Mouse (Mus musculus): Measurements from ENCODE around the gene Syt12. TPM values are rescaled to one million over a fixed set of nuclear protein-coding genes. Genes with fewer than 3 reads are reported as not detected.
A peak's percentile ranks its signal among the peaks of the same experiment; 100 is the strongest.

Gene Syt12
- polyA plus RNA-seq, 1 experiment from 2014 or later, result 1.8 TPM

DNA sequence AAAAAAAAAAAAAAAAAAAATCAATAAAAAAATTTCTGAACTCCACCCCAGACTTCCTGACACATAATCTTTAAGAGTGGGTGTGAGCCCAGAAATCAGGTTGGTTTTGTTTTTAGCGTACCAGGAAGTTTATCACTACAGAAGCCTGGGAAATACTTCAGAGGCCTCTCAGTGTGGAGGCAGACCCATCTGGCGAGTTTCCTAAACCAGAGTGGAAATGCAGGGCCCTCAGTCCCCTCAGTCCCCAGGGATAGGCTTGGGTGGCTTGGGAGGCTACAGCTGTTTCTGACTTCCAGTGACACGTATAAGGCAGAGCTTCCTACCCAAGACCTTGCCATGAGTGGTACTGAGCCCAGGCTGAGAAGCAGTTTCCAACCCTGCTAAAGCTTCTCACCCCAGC lies 30.5 kb upstream of the Syt12 start:
- Histone ChIP-seq H3K4me2 (ENCODE audit: low read length) (no peak overlapping the region), H3K27ac (ENCODE audit: low read length) (no peak overlapping the region), H3K9ac (replicated peaks; ENCODE audit: low read depth, low read length) (no peak overlapping the region), H3K4me3 (replicated peaks; ENCODE audit: low read length) (no peak overlapping the region), H3K36me3 (ENCODE audit: control insufficient read depth, insufficient read depth) (no peaks in the 10 kb centered on the region), H3K27me3 (replicated peaks; ENCODE audit: control insufficient read depth, insufficient read depth, low read length) (no peaks in the 10 kb centered on the region), H3K9me3 (ENCODE audit: control insufficient read depth, low read length) (no peaks in the 10 kb centered on the region), H3K4me1 (replicated peaks; ENCODE audit: control insufficient read depth, insufficient read depth, low read length) (peaks cover 8% of the 10 kb centered on the region)
- ATAC-seq, result no peak
- 81% methylated on average over 3 of the region's 3 CpGs for WGBS

DNA sequence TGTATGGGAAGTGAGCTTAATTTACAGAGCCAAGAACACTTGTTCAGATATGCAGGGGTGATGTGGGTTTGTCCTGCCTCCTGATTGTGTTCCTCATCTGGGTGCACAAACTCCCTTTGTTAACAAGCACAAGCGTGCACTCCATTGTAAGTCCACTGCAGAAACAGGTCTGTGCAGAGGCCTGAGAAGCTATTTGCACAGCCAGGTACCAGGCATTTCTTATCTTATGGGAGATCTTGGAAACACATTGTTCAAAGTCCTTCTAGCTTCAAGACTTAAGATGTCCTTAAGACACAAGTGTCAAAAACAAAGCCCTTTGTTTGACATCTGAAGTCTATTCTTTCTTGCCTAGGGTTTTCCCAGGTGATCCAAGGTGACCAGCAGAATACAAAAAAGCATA lies 27.6 kb upstream of the Syt12 start:
- Histone ChIP-seq H3K9ac (replicated peaks; ENCODE audit: low read depth, low read length) (no peak overlapping the region), H3K9me3 (ENCODE audit: control insufficient read depth, low read length) (no peaks in the 10 kb centered on the region), H3K4me1 (replicated peaks; ENCODE audit: control insufficient read depth, insufficient read depth, low read length) (peaks cover 3% of the 10 kb centered on the region), H3K36me3 (ENCODE audit: control insufficient read depth, insufficient read depth) (no peaks in the 10 kb centered on the region), H3K4me3 (replicated peaks; ENCODE audit: low read length) (no peak overlapping the region), H3K4me2 (ENCODE audit: low read length) (no peak overlapping the region), H3K27ac (ENCODE audit: low read length) (no peak overlapping the region), H3K27me3 (replicated peaks; ENCODE audit: control insufficient read depth, insufficient read depth, low read length) (no peaks in the 10 kb centered on the region)
- 95% methylated on average over 1 of the region's 1 CpGs for WGBS
- ATAC-seq, result no peak

DNA sequence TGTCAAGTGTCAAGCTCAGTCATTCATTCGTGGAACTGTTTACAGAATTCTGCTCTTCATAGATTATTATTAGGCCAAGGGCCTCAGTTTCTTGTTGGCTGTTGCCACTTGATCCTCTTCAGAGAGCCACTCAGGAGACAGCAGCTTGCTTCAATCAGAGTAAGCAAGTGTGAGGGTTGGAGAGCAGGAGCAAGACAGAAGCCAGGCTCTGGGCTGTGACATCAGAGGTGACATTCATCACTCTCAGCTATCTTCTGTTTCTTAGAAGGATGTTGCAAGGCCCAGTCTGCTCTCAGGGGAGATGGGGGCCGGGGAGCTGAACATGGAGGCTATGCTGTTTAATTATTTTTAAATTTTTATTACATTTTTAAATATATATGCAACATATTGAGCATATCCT lies 25.5 kb upstream of the Syt12 start:
- H3K27me3 ChIP-seq (replicated peaks; ENCODE audit: control insufficient read depth, insufficient read depth, low read length), result no peaks in the 10 kb centered on the region
- H3K27ac ChIP-seq (ENCODE audit: low read length), result no peak overlapping the region
- no peaks in the 10 kb centered on the region for H3K36me3 ChIP-seq (ENCODE audit: control insufficient read depth, insufficient read depth)
- 80% methylated on average over 2 of the region's 2 CpGs for WGBS
- no peak overlapping the region for H3K4me2 ChIP-seq (ENCODE audit: low read length)
- no peak overlapping the region for H3K4me3 ChIP-seq (replicated peaks; ENCODE audit: low read length)
- peaks cover 2% of the 10 kb centered on the region for H3K4me1 ChIP-seq (replicated peaks; ENCODE audit: control insufficient read depth, insufficient read depth, low read length)
- no peak for ATAC-seq
- H3K9me3 ChIP-seq (ENCODE audit: control insufficient read depth, low read length), result no peaks in the 10 kb centered on the region
- no peak overlapping the region for H3K9ac ChIP-seq (replicated peaks; ENCODE audit: low read depth, low read length)

- no peak for ATAC-seq
- WGBS, result 49% methylated on average over 16 of the region's 16 CpGs
- no peak within 1 kb of the TSS for H3K27ac ChIP-seq (ENCODE audit: low read length)
- H3K4me1 ChIP-seq (replicated peaks; ENCODE audit: control insufficient read depth, insufficient read depth, low read length), result peaks cover 4% of the 10 kb centered on the region
- H3K4me3 ChIP-seq (replicated peaks; ENCODE audit: low read length), result no peak within 1 kb of the TSS
- no peaks in the 10 kb centered on the region for H3K27me3 ChIP-seq (replicated peaks; ENCODE audit: control insufficient read depth, insufficient read depth, low read length)
- H3K9me3 ChIP-seq (ENCODE audit: control insufficient read depth, low read length), result no peaks in the 10 kb centered on the region
- H3K9ac ChIP-seq (replicated peaks; ENCODE audit: low read depth, low read length), result 0 out of 2 replicates have a peak within 1 kb of the TSS, but pooled peaks have one; percentile 22
- no peak within 1 kb of the TSS for H3K4me2 ChIP-seq (ENCODE audit: low read length)
- no peaks in the 10 kb centered on the region for H3K36me3 ChIP-seq (ENCODE audit: control insufficient read depth, insufficient read depth)
Observed at GRCm38 (mm10) chr19:4498062-4498933, 21.1 kb upstream of the Syt12 start, which contains the start of gene 2010003K11Rik. Gene 2010003K11Rik (minus strand): TSS chr19:4498583.

- 5% methylated on average over 4 of the region's 4 CpGs for WGBS
- H3K27ac ChIP-seq (ENCODE audit: low read length), result no peak overlapping the region
- H3K4me3 ChIP-seq (replicated peaks; ENCODE audit: low read length), result no peak overlapping the region
- H3K27me3 ChIP-seq (replicated peaks; ENCODE audit: control insufficient read depth, insufficient read depth, low read length), result no peaks in the 10 kb centered on the region
- H3K9me3 ChIP-seq (ENCODE audit: control insufficient read depth, low read length), result no peaks in the 10 kb centered on the region
- H3K9ac ChIP-seq (replicated peaks; ENCODE audit: low read depth, low read length), result 0 out of 2 replicates have a peak overlapping the region, but pooled peaks have one; percentile 22
- ATAC-seq, result peak; percentile 52; the same call in 1 of the 2 replicates
- H3K36me3 ChIP-seq (ENCODE audit: control insufficient read depth, insufficient read depth), result no peaks in the 10 kb centered on the region
- no peak overlapping the region for H3K4me2 ChIP-seq (ENCODE audit: low read length)
- peaks cover 4% of the 10 kb centered on the region for H3K4me1 ChIP-seq (replicated peaks; ENCODE audit: control insufficient read depth, insufficient read depth, low read length)
Observed at GRCm38 (mm10) chr19:4497263-4497973, 20.2 kb upstream of the Syt12 start.

- no peak for ATAC-seq
Observed at GRCm38 (mm10) chr19:4496535-4497262, 19.5 kb upstream of the Syt12 start.

DNA sequence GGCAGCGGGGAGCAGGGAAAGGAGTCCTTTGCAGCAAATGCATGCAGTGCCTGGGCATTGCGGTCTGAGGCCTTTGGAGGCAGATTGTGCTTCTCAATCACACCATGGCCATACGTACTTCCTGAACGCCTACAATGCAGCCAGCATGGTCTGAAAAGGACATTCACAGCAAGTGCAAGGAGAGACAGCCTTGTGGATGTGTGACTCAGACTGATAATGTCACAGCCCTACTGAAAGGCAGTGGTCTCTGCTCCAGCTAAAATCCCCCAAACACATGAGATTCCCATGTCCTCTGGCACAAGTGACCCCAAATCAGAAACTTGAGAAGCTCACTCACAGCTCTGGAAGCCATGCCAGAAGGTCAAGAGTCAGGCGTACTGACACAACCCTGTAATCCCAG lies 18.6 kb upstream of the Syt12 start:
- Histone ChIP-seq H3K4me2 (ENCODE audit: low read length) (no peak overlapping the region), H3K9me3 (ENCODE audit: control insufficient read depth, low read length) (no peaks in the 10 kb centered on the region), H3K27me3 (replicated peaks; ENCODE audit: control insufficient read depth, insufficient read depth, low read length) (no peaks in the 10 kb centered on the region), H3K9ac (replicated peaks; ENCODE audit: low read depth, low read length) (no peak overlapping the region), H3K4me1 (replicated peaks; ENCODE audit: control insufficient read depth, insufficient read depth, low read length) (peaks cover 4% of the 10 kb centered on the region), H3K27ac (ENCODE audit: low read length) (no peak overlapping the region), H3K4me3 (replicated peaks; ENCODE audit: low read length) (no peak overlapping the region), H3K36me3 (ENCODE audit: control insufficient read depth, insufficient read depth) (no peaks in the 10 kb centered on the region)
- WGBS, result 86% methylated on average over 5 of the region's 5 CpGs
- no peak for ATAC-seq

More at GRCm38 (mm10) chr19:4496535-4497262, 19.5 kb upstream of the Syt12 start:
- Histone ChIP-seq H3K9me3 (ENCODE audit: control insufficient read depth, low read length) (no peaks in the 10 kb centered on the region), H3K27ac (ENCODE audit: low read length) (no peak overlapping the region), H3K27me3 (replicated peaks; ENCODE audit: control insufficient read depth, insufficient read depth, low read length) (no peaks in the 10 kb centered on the region), H3K4me3 (replicated peaks; ENCODE audit: low read length) (no peak overlapping the region), H3K4me2 (ENCODE audit: low read length) (no peak overlapping the region), H3K36me3 (ENCODE audit: control insufficient read depth, insufficient read depth) (no peaks in the 10 kb centered on the region), H3K4me1 (replicated peaks; ENCODE audit: control insufficient read depth, insufficient read depth, low read length) (peaks cover 4% of the 10 kb centered on the region), H3K9ac (replicated peaks; ENCODE audit: low read depth, low read length) (no peak overlapping the region)
- 93% methylated on average over 3 of the region's 3 CpGs for WGBS

GRCm38 (mm10) chr19:4494707-4495106 lies 17.5 kb upstream of the Syt12 start:
- Histone ChIP-seq H3K27me3 (replicated peaks; ENCODE audit: control insufficient read depth, insufficient read depth, low read length) (no peaks in the 10 kb centered on the region), H3K4me3 (replicated peaks; ENCODE audit: low read length) (no peak overlapping the region), H3K36me3 (ENCODE audit: control insufficient read depth, insufficient read depth) (no peaks in the 10 kb centered on the region), H3K27ac (ENCODE audit: low read length) (no peak overlapping the region), H3K9ac (replicated peaks; ENCODE audit: low read depth, low read length) (no peak overlapping the region), H3K4me2 (ENCODE audit: low read length) (no peak overlapping the region), H3K4me1 (replicated peaks; ENCODE audit: control insufficient read depth, insufficient read depth, low read length) (peaks cover 4% of the 10 kb centered on the region), H3K9me3 (ENCODE audit: control insufficient read depth, low read length) (no peaks in the 10 kb centered on the region)
- ATAC-seq, result no peak
- WGBS, result 76% methylated on average over 7 of the region's 7 CpGs

Measured in forebrain, embryonic 16.5 days (tissue).